Mouse (Mus musculus): ENCODE results near the gene Aptx. TPM values are rescaled to one million over a fixed set of nuclear protein-coding genes. Genes with fewer than 3 reads are reported as not detected.

Gene Aptx
- total RNA-seq (2021) = 10 to 100 TPM; 15.3 to 22.1 TPM
- long read RNA-seq, experiment 1, full-length matches to known transcripts = 9 of 20 reads
- long read RNA-seq, experiment 1, partial matches to known transcripts = 7 of 20 reads
- long read RNA-seq, experiment 1, other reads (novel, unspliced or antisense) = 4 of 20 reads
- long read RNA-seq, experiment 2, full-length matches to known transcripts = 11 of 21 reads
- long read RNA-seq, experiment 2, partial matches to known transcripts = 7 of 21 reads
- long read RNA-seq, experiment 2, other reads (novel, unspliced or antisense) = 3 of 21 reads

DNA sequence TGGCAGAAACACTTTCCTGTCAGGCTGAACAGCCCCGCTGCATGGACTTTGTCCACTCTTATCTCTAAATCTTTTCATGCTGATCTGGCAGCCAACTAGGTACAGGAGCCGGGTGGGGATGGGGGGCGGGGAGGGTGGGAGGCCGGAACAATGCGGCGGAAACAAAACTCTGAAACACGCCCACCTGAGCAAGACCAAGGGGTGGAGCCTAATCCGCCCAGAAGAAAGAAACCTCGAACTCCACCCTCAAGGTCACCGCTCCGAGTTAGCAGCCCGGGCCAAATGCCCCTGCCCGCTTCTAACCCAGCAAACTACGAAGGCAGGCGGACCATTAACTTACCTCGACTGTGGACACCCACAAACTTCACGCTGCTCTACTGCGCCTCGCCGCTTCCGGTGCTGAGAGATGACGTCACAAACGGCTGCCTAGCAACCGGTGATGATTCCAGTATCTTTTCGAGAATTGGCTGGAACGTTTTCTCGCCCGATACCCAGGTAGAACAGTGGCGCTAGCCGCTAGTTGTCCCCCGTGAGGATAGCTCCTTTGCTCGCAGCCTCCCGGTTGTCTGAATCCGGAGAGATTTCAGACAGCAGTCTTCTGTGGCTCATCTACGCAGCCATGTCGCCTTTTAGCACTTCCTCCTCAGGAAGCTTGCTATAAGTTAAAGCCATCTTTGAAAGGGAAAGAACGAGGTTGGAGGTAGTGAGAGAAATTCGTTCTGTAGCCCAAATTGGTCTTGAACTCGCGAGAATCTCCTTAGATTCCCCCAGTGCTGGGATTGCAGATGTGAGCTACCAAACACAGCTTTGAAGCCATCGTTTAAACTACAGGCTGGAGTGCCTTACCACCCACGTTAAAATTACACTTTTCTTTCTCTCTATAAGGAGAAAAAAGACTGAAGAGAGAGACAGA lies at the start of gene Aptx:
Gene Aptx (minus strand): TSS at position 398 of the 913 bp plus-strand sequence.
- peak; percentile 97 for DNase-seq

DNA sequence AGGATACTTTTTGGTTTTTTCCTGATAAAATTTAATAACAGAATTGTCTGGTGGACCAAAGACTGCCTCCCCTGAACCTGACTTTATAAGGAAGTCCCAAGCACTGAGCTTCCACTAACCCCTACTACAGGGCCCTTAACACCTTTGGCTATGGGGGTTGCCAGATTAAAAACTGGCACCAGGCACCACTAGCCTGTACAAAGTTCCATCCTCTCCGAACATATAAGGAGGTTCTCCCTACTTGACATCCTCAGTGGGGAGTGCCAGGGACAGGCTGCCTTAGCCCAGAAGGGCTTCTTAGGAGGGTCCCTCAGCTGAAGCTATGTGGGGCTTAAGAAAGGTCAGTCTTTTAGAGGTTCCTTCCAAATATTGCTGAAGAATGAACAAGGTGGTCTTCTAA lies 32.4 kb upstream of the Aptx start:
- DNase-seq = no peak

DNA sequence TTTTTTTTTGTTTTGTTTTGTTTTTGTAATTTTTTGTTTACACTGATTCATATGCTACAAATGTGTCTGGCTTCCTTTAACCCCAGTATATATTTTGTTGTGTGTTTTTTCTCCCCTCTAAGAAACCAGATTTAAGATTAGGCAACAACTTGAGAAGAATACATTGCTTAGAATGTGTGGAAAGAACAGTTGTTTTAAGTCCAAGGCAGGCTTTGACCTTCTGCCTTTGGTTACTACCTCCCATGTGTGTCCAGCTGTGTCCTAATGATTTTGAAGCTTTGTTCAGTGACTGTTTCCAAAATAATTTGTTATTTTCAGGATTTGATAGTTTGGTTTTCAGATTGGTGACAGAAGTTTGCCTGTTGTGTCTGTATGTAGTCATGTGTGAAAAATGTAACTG lies 28.3 kb upstream of the Aptx start:
- no peak for DNase-seq

DNA sequence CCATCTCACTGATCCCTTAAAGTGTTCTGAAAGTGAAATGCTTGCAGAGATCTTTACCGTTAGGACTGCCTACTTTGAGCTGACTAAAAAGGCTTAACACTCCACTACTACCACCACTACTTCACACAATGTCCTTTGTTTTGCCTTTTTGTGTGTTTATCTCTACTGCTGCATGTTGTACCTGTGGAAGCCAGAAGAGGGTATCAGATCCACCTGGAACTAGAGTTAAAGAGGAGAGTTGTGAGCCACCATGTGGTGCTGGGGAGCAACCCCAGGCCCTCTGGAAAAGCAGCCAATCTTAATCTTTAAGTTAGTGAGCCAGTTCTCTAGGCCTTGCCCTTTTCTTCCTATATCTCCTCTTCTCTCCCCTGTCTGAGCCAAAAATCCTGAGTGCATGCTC lies 24.3 kb upstream of the Aptx start:
- DNase-seq = no peak

DNA sequence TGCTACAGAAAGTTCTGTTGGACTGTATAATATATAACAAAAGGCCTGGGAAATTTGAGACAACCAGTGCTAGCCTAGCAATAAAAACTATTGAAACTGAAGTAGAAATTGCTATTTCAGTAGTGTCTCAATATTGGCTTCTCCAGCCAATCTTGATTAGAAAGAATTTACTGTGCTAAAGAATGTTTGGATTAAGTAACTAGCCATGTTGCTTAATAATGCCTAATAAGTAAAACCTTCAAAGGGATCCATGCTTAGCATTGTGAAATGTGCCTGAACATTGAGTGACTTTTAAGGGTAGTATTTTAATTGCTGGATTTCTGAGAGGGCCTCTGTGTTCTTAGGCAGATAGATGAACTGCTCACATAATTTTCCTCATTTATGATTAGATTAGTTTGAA lies 22.6 kb upstream of the Aptx start:
- no peak for DNase-seq

DNA sequence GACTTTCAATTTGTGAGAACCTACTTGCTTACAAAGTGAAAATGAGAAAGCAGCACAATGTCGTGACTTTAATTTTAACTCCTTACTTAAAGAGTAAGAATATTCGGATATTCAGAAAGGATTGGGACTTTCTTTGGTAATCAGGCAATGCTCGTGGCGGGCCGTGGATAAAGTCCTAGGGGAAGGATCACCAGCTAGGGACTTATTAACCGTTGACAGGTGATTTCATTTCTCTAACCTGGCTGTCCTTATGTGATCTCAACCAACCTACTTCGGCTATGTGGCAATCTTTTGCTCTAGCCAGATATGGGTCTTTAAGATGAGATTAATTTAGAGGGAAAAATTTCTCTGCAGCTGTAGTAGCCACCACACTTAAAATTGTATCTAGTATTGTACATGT lies 22.1 kb upstream of the Aptx start:
- DNase-seq = no peak

DNA sequence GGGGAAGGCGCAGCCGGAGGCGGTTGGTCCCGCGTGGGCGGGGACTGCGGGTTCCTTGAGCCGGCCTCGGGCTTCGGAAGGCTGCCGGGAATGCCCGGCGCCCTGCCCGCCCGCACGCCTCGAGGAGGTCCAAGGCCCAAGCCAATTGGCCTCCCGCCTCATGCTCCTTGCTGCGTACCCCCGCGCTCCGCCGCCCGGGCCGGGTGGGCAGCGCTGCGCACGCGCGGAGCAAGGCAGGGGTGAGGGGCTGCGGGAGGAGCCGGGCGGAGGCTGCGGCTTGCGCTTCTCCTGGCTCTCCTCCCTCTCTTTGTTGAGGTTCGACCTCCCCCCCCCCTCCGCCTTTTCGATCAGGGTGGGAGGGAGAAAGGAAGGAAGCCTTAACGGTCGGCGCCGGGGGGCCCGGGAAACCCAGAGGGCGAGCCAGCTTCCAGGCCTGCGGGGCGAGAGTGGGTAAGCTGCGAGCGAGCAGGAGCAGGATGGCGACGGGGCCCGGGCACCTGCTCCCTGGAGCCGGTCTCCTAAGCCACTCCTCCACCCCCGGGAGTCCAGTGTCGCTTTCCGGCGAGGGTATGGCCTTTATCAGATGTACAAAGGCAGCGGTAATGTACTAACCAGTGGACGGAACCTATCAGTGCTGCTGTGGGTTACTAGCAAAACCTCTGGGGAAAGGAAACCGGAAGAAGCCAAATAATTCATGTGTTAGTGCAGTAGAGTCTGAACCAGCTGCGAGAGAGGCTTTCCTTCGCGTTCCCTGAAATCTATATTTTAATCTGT lies 19.9 kb upstream of the Aptx start:
- peak; percentile 86 for DNase-seq

DNA sequence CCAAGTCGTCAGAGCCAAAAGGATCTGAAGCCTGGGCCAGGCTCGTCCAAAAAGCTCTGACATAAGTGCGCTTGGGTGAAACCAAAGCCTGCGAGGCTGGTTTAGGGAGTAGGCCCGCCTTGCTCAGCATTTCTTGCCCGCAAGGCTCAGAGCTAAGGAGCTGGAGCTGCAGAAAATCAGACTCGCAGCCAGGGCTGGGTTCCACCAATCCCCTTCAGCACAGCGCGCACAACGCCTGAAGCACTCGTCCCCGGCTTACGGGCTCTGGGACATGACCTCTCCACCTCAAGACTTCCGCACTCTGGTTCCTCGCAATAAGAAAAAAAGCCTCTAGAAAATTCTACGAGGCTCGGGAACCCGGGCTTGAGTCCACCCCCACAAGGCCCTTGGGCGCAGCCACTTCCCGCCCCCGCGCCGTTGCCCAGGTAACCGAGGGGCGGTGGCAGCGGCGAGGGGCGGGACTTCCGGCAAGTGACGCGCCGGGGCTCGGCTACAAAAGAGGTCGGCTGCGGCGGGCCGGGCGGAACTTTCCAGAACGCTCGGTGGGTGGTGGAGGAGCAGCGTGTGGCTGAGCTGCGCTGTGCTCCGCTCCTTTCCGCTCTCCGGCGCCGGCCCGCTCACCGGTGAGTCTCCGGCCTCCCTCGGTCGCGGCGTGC lies 19.1 kb upstream of the Aptx start, which contains the start of gene Dnaja1:
Gene Dnaja1 (plus strand): TSS at position 140 of the 656 bp plus-strand sequence.
- DNase-seq = peak; percentile 99

DNA sequence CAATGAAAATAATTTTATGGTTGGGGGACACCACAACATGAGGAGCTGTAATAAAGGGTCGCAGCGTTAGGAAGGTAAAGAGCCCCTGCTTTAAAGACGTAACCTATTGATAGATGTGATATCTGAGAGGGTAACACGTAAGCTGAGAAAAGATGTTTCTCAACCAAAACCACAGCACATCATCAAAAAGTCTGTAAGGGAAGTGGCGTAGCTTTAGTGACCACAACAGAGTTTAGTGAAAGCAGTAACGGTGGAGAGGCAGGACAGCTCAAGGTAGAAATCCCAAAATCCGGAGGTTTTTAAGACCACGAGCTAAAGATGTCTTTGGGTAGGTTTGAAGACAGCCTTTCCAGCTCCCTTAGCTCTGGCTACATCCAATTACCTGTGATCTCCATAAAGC lies 17.9 kb upstream of the Aptx start:
- DNase-seq = no peak

DNA sequence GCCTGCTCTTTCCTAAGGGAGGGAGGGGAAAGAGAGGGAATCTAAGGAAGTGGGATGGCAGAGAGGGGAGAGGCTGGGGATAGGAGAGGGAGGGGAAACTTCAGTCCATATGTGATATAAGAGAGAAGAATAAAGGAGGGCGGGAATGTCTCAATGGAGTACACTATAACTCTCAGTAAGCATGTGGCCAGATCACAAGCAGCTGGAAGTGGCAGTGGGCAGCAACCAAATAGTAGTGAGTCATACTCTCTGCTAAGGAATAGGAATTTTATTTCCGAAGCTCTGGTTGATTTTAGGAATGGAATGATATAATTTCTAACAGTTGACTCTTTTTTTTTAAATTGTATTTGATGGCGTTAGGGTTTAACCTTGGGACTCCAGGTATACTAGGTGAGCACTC lies 14.1 kb upstream of the Aptx start:
- DNase-seq = no peak

DNA sequence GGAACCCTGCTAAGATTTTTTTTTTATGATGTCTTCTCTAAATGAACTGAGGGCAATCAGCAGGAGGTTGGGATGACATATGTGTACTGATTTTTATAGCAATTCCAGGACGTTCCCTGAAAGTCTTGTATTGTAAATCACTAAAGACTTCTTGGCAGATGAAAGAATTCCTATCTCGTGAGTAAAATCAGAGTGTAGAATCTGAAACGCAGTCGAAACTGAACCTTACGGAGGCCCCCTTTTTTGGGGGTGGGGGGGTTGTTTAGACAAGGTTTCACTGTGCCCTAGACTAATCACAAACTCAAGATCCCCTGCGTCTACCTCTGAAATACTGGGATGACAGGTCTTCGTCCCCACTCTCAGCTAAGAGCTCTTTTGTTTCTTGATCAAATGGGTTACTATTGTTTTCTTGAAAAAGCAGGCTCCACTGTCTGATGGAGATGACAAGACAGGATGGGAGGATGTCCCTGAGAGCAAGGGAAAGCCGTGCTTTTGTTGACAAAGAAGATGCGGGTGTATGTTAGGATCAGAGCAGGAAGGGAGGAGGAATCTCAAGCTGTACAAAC lies 799 bp upstream of the Aptx start:
- peak; percentile 22 for DNase-seq

DNA sequence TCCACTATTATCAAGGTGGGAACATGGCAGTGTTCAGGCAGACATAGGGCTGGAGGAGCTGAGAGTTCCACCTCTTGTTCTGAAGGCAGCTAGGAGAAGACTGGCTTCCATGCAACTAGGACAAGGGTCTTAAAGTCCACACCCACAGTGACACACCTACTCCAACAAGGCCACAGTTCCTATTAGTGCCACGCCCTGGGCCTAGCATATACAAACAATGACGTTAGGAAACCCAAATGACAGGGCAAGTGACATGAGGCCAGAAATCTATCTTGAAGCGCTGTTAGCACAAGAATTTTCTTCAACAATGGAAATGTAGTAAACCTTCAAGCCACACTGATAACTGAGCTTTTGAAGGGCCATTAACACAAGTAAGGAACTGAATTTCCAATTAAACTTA lies 1.2 kb downstream of the Aptx start:
- no peak for DNase-seq

DNA sequence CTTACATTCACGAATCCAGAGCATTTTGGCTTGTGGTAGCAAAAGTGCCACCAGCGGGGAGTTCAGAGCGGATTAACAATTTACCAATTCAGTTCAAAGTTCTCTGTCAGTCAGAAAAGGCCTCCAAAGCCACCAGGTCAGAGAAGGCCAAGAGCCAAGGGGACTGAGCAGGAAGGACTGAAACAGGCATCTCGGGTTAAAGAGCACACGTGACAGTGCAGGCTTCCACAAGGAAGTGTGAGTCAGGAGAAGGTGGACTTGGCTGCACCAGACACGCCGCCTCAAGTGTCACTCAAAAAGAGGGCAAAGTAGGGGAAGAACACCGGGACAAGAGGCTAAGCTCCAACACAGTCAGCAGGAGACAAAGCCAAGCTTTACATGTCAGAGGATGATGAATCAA lies 2.8 kb downstream of the Aptx start:
- peak; percentile 36 for DNase-seq

DNA sequence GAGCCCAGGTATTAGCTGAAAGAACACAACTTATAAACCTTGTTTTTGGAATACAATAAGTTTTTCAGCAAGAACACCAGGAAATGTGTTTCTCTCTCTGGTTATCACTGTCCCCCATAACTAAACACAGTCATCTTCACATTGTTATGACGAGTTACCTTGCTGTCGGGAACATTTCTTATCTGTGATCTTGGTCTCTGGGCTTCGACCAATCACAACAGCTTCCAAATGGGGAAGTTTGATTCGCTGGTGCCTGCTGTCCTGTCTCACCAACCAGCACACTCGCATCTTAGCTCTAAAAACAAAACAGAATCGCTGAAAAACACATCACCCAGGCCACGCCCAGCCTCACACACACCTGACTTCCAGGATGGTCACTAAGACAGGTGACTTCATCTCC lies 5.9 kb downstream of the Aptx start:
- DNase-seq = no peak

DNA sequence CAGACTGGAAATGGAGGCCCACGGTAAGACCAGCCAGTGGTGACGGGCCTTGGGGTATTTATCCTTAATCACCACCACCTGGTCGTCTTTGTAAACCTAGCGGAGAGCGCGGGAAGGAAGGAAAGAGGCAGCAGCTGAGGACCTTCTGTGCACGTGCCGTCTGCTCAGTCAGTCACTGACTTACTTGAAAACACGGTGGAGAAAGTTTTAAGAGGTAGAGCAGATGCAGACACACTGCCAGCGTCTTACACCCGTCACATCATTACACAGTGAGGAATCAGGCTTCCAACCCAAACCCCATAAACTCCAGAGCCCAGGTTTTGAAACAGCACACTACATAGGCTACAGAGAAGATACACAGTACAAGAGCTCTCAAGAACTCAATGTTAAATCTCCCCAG lies 11.9 kb downstream of the Aptx start:
- DNase-seq = no peak

DNA sequence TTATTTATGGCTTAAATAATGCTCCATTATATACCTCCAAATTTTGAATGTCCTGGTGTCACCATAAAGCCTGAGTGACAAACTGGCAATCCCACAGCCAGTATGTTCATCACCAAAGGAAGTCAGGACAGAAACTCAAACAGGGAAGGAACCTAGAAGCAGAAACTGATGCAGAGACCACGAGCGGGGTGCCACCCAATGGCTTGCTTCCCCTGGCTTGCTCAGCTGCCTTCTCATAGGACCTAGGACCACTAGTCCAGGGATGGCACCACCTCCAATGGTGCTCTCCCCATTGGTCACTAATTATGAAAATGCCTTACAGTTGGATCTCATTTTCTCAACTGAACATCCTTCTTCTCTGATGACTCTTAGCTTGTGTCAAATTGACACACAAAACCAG lies 19.7 kb downstream of the Aptx start:
- no peak for DNase-seq

DNA sequence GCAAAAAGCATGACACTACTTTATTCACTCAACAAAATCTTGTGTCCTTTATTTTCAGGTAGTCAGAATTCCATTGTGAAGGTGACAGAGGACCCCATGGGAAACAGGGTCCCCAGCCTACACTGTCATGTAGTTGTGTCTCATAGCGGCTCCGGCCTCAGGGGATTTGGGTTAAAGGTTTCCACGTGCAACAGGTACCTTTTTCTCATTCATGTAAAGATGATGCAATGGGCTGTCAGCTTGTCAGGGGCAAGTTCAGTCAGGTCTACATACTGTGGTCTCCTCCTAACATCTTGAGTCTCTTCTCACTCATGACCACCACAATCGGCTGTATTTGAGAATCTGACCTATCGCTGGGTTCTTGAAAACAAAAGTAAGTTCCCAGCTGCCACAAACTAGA lies 20.6 kb downstream of the Aptx start:
- no peak for DNase-seq

DNA sequence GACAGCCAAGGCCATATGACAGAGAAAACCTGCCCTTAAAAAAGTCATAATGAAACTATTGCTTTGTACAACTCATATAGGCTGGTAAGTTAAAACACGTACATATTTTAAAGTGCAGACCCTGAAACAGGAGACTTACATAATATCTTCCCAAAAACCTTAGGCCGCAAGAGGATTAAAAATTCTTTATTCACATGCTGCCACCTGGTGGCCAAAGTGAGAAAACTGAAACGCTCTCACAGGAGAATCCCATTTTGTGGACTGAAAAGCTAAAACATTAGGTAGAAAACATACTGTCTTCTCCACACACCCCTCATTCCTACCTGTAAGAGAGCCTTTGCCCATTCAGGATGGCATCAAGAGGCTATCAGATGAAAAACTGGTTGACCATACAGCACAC lies 21.1 kb downstream of the Aptx start:
- peak; percentile 73 for DNase-seq

DNA sequence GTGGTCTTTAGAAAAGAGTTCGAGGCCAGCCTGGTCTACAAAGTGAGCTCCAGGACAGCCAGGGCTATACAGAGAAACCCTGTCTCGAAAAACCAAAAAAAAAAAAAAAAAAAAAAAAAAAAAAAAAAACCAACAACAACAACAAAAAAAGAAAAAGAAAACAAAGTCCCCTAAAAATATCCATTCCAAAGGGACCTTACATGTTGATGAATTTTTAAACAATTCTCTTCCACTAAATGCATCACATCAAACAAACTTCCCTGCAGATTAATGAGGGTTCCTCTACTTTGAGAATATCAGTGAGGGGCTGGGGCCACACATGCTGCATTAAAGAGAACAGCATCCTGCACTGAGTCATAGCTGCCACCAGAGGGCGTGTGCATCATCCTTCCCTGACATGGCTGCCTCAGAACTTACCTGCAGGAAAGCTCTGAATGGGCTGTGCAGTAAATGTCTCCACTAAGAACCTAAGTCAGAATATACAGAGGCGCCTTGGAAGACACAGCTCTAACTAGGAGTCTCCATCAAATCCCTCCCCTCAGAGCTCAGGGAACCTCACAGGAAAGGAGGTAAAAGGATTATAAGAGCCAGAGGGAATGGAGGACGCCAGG lies 22.6 kb downstream of the Aptx start:
- peak; percentile 38 for DNase-seq

DNA sequence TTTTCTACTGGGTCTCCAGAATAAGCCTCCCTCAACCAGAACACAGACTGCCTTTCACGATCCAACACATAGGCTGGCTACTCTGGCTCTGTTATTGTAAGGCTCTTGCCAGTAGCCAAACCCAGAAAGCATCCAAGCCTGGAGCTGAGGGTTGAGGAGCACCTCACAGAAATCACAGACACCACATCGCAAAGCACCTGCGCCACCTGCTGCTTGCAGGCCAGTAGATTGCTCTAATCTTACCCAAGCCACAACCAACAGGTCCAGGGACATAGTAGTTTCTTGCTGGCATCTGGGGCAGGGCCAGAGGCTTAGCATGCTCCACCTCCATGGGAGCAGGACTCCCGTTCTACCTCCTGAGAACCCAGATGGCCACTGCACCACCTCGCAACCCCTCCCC lies 25.9 kb downstream of the Aptx start:
- peak; percentile 34 for DNase-seq

DNA sequence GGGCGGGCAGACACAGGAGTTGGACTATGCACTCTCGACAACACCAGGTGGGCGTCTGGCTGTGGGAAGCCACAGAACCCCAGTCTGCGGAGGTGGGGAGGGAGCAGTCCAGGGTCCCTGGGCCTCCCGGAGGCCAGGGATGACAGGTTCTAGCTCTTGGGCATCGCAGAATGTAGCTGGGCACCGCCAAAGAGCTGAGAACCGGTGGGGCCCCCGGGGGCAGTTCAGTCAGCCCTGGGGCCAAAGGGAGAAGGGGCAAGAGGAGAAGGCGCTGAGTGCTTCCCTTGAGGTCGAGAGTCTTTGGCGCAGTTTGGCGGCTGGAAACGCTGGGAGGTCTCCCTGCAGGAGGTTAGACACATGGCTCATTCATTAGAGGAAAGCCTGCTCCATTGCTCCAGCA lies 26.7 kb downstream of the Aptx start:
- no peak for DNase-seq

DNA sequence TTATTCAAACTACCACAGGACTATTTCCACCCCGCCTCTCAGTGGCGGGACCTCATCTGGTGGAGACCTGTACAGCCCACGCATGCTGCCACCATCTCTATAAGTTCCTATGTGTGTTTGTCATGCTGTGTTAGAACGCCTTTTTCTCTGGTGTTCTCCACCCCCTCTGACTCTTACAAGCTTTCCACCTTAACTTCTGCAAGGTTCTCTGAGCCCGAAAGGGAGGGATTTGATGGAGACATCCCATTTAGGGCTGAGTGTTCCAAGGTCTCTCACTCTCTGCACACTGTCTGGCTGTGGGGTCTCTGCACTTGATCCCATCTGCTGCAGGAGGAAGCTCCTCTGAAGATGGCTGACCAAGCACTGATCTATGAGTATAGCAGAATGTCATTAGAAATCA lies 29.5 kb downstream of the Aptx start:
- no peak for DNase-seq

Measured in adrenal gland, postnatal 10 days (tissue).